Mouse (Mus musculus): Measurements from ENCODE around the gene Cux2.

- TF ChIP-seq CTCF (IDR thresholded peaks at IDR 0.05; ENCODE audit: control insufficient read depth, insufficient read depth, low read length): no peak
- no peak for TF ChIP-seq POLR2A (IDR thresholded peaks at IDR 0.05; ENCODE audit: borderline replicate concordance, control insufficient read depth, low read depth, low read length)
Measured at GRCm38 (mm10) chr5:122048686-122049663, 927 bp downstream of the Cux2 start.
